Mouse (Mus musculus) heart, embryonic 10.5 days (tissue): ENCODE results near the gene Fam217b. TPM values are rescaled to one million over a fixed set of nuclear protein-coding genes. Genes with fewer than 3 reads are reported as not detected.
A peak's percentile ranks its signal among the peaks of the same experiment; 100 is the strongest.

Source experiments
- DNase-seq: peaks from one replicate; pipeline ENCODE4 v3.0.0-alpha.2; 2017; ENCODE audit warnings: low spot score
- H3K27ac ChIP-seq: fragments of 300-500 bp; sonication (generic); 2 replicates; pipeline ENCODE4 v1.5.1; 2016; ENCODE audit warnings: mild to moderate bottlenecking
- H3K27me3 ChIP-seq: fragments of 300-500 bp; sonication (generic); 2 replicates; pipeline ENCODE4 v1.6.1; 2016; ENCODE audit warnings: mild to moderate bottlenecking; ENCODE audit not compliant: poor library complexity, insufficient read depth, severe bottlenecking
- H3K36me3 ChIP-seq: fragments of 300-500 bp; sonication (generic); 2 replicates; pipeline ENCODE4 v1.6.1; 2016; ENCODE audit warnings: mild to moderate bottlenecking, moderate library complexity
- H3K4me1 ChIP-seq: fragments of 300-500 bp; sonication (generic); 2 replicates; pipeline ENCODE4 v1.6.1; 2016; ENCODE audit warnings: mild to moderate bottlenecking
- H3K4me3 ChIP-seq: fragments of 300-500 bp; sonication (generic); 2 replicates; pipeline ENCODE4 v1.5.1; 2016; ENCODE audit warnings: mild to moderate bottlenecking, moderate library complexity
- H3K9me3 ChIP-seq: fragments of 300-500 bp; sonication (generic); 2 replicates; pipeline ENCODE4 v1.6.1; 2016; ENCODE audit warnings: mild to moderate bottlenecking, moderate library complexity
- WGBS: fragments of 180-500 bp; shearing (Covaris S2); methylation state at CpG from one replicate; pipeline ENCODE4 v1.1.7; 2016; 5-methylcytosine and 5-hydroxymethylcytosine counted together
- polyA plus RNA-seq: library from polyadenylated mRNA; unstranded; fragments of >200 nt; fragmentation: Nextera tagmentation; extraction: Ambion mirVana; gene quantifications from 2 replicates; pipeline ENCODE4 v1.2.1, GENCODE M21; 2016

Fam217b gene
- 6.6 TPM in 2 replicates for polyA plus RNA-seq

DNA sequence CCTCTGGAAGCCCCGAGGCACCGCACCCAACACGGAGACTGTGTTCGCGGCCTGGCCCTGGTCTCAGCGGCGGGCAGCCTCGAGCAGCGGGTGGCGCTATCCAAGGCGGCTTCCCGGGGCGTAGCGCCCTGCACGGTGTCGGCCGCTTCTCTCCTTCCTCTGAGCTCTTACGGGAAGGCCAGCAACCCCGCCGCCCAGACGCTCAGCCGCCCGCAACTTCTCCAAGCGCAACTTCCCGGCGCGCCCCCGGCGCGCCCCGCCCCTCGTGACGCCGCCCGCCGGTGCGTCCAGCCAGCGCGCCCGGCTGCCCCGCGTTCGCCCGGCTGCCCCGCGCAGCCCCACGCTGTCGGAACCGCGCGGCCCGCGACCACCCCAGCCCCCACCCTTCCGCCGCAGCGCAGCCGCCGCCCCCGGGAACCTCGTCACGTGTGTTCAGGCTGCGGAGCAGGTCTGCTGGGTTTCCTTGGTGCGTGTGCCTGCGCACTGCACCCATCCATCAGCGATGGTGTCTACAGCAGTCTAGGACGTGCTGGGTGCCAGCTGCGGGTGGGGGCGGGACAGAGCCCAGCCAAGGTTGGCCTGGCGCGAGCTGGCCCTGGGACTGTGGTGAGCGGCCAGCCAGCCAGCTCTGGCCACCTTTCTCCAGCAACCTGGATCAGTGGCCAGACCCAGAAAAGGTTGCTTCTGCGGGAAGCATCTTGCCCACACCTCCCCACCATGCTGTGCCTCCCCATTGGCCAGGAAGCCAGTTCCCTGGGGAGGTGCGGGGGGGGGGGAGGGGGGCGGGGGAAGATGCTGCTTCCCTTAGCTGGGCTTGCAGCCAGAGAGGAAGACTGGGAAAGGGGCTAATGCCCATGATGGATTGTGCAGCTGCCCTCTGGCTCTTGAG, at the start of gene Fam217b, which contains the start of gene Ppp1r3d:
Gene Fam217b, plus strand, starts transcription at position 264 of the 889 bp plus-strand sequence.
Gene Ppp1r3d, minus strand, starts transcription at position 212 of the 889 bp plus-strand sequence.
- Histone ChIP-seq H3K4me3 (peak within 1 kb of the TSS; percentile 74), H3K36me3 (peaks cover 21% of the 10 kb centered on the region), H3K9me3 (no peaks in the 10 kb centered on the region), H3K4me1 (peaks cover 65% of the 10 kb centered on the region), H3K27me3 (0 out of 2 replicates have a peak, but pooled peaks cover 5% of the 10 kb centered on the region), H3K27ac (peak within 1 kb of the TSS; percentile 93)
- WGBS: under 1% methylated on average over 68 of the region's 74 CpGs
- peak; percentile 81 for DNase-seq

DNA sequence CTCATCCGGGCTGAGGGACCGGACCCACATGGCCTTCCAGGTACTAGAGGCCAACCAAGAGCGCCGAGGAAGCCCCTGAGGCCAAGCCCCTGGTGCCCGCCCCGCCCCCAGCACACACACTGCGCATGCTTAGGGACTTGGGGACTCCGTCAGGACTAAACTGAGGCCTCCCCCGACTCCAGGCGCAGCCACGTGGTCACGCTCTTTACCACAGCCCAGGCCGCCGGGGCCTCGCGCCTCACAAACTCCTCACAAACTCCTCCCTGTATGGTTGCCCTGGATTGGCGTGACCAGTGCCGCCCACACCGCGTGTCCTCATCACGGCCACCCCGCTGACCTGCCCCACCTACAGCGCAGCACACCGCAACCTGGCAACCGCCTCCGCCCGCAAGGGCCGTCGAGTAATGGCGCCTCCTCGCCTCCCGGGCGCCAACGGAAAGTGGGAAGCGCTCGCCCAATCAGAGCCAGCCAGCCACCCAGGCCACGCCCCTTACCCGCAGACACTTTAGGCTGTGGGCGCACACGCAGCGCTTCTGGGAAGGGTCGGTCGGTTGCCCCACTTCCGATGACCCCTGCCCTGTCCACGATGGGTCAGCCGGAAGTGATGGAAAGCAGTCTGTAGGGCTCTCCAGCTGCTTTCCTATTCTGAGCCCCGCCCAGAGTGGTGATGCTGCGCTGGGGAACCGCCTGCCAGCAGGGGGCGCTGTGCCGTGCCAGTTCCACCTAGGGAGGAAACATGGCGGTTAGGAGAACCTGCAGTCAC, 7.1 kb upstream of the Fam217b start, which contains the start of gene Sycp2:
Gene Sycp2, minus strand, starts transcription at position 633 of the 763 bp plus-strand sequence.
- Histone ChIP-seq H3K27me3 (no peaks in the 10 kb centered on the region), H3K4me3 (no peak within 1 kb of the TSS), H3K4me1 (peaks cover 20% of the 10 kb centered on the region), H3K27ac (no peak within 1 kb of the TSS), H3K36me3 (0 out of 2 replicates have a peak, but pooled peaks cover 2% of the 10 kb centered on the region), H3K9me3 (peaks cover 10% of the 10 kb centered on the region; the same call in 1 of the 2 replicates)
- WGBS: 74% methylated on average over 52 of the region's 52 CpGs
- peak; percentile 72 for DNase-seq

DNA sequence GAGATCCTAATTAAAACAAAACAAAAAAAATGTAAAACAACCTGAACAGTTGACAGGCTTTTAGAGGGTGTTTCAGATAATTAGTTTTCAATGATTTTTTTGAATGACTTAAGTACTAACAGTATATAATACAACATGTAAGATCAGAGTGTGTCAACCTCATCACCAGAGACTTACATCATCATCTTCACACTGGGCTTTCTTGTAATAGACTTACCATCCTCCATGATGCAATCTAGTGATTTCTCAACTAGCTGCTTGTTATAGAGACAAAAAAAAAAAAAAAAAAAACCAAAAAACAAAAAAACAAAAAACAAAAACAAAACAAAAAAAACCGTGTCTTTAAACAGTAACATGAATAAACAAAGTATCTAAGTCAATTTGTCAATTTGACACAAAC, 5.3 kb upstream of the Fam217b start:
- peaks cover 31% of the 10 kb centered on the region for H3K4me1 ChIP-seq
- H3K36me3 ChIP-seq: 0 out of 2 replicates have a peak, but pooled peaks cover 2% of the 10 kb centered on the region
- H3K9me3 ChIP-seq: peaks cover 10% of the 10 kb centered on the region; the same call in 1 of the 2 replicates
- no peak for DNase-seq
- 0 out of 2 replicates have a peak, but pooled peaks cover 5% of the 10 kb centered on the region for H3K27me3 ChIP-seq
- 50% methylated on average over 1 of the region's 1 CpGs for WGBS
- H3K27ac ChIP-seq: no peak overlapping the region
- no peak overlapping the region for H3K4me3 ChIP-seq

DNA sequence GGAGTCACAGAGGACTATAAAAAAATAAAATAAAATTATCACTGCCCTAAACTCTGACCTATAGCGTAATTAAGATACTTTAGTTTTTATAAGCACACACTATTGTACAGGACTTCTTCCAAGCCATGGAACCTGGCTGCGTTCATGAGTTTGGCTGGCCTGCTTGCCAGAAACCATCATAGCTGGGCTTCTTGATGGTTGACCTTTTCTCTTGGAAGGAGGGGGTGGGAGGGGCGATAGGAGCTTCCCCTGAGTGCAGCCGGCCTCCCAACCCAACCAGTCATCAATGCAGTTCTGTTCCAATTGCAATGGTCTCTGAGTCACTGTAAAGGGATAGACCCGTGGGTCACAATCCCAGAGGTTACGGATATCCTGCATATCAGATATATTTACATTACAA, 4.0 kb upstream of the Fam217b start:
- Histone ChIP-seq H3K4me1 (peaks cover 44% of the 10 kb centered on the region), H3K36me3 (0 out of 2 replicates have a peak, but pooled peaks cover 2% of the 10 kb centered on the region), H3K27ac (no peak overlapping the region), H3K9me3 (peaks cover 10% of the 10 kb centered on the region; the same call in 1 of the 2 replicates), H3K27me3 (0 out of 2 replicates have a peak, but pooled peaks cover 5% of the 10 kb centered on the region), H3K4me3 (no peak overlapping the region)
- no peak for DNase-seq
- WGBS: 80% methylated on average over 6 of the region's 6 CpGs

DNA sequence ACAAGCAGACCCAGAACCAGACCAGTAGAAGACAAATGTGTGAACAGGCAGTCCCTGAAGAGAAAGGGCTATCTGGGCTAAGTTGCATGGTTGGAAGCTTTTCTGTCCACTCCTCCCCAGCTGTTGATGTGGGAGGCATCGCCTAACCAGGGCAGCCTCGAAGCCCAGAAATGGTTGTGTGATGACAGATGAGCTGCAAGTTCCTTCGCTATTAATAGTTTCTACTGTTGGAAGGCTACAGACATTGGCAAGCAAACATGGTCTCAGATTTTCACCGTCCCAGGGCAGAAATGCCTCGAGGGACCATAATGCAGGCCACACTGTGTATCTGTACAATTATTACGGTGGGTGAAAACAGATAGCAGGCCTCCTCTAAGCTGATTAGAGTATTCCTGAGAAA, 1.7 kb upstream of the Fam217b start:
- Histone ChIP-seq H3K9me3 (peaks cover 1% of the 10 kb centered on the region; the same call in 1 of the 2 replicates), H3K27ac (peak overlapping the region; percentile 93), H3K4me3 (peak overlapping the region; percentile 74), H3K4me1 (peaks cover 66% of the 10 kb centered on the region), H3K36me3 (peaks cover 2% of the 10 kb centered on the region; the same call in 1 of the 2 replicates), H3K27me3 (0 out of 2 replicates have a peak, but pooled peaks cover 5% of the 10 kb centered on the region)
- DNase-seq: peak; percentile 83
- WGBS: 20% methylated on average over 6 of the region's 6 CpGs

DNA sequence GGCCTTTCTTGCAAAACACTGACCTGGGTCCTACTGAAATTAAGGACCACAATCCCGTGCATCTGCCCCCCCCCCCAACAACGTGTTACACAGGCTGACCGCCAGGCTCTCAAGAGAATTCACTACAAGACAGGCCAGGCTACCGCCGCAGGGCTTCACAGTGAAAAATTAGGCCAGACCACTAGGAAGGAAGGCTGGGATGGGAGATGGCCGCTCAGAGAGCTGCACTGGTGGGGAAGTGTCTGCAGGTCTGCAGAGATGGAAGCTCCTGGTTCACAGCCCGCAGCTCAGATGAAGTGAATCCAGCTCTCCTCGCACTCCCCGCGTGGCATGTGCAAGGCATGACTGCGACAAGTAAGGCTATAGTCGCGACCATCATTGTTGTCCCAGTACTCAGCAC, 1.2 kb upstream of the Fam217b start:
- DNase-seq: no peak
- Histone ChIP-seq H3K4me1 (peaks cover 66% of the 10 kb centered on the region), H3K27ac (peak overlapping the region; percentile 93), H3K9me3 (no peaks in the 10 kb centered on the region), H3K36me3 (peaks cover 7% of the 10 kb centered on the region), H3K27me3 (0 out of 2 replicates have a peak, but pooled peaks cover 5% of the 10 kb centered on the region), H3K4me3 (peak overlapping the region; percentile 74)
- WGBS: 37% methylated on average over 13 of the region's 13 CpGs

DNA sequence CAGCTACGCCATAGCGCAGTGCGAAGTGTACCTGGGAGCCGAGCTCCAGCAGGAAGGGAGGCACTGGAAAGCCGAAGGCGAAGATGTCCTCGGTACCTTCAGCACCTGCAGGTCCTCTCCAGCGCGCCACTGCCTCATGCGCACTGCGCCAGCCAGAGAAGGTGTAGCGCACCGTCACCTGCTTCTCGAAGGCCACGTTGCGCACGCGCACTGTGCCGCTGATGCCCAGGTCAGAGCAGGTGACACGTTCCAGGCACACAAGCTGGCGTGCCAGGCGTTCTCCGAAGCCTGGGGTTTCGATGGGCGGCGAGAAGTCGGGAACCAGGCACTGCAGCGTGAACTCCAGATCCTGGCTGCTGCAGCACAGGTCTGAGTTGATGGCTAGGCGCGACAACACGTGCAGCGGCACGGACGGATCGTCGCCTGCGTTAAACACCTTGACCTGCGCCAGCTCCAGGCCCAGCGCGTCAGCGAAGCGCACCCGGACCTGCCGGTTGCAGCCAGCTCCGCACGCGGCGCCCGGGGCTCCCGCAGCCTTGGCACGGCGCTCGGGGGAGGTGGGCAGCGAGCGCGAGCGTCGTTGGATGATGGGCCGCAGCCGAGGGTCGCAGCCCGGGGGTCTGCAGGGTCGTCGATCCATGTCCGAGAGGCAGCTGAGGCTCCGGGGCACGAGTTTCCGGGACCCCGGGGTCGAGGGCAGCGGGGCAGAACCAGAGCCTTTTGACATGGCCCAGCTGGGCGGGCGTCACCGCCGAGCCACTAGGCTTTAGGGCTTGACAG, 653 bp upstream of the Fam217b start:
- peak overlapping the region; percentile 74 for H3K4me3 ChIP-seq
- peak overlapping the region; percentile 93 for H3K27ac ChIP-seq
- no peaks in the 10 kb centered on the region for H3K9me3 ChIP-seq
- H3K27me3 ChIP-seq: 0 out of 2 replicates have a peak, but pooled peaks cover 5% of the 10 kb centered on the region
- H3K4me1 ChIP-seq: peaks cover 66% of the 10 kb centered on the region
- peaks cover 12% of the 10 kb centered on the region for H3K36me3 ChIP-seq
- no peak for DNase-seq
- 8% methylated on average over 75 of the region's 75 CpGs for WGBS

DNA sequence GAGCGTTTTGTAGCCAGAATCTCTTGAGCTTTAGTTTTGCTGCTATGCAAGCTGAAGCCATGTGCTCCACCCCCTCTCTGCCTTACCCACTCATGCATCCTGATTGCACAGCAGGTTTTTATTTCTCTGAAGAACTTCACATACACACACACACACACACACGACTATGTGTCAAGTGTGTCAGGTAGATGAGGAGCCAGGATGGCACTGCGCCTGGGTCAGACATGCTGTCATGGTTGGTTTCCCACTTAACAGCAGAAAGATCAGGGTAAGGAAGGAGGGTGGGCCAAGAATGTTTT, 775 bp downstream of the Fam217b start:
- peak overlapping the region; percentile 74 for H3K4me3 ChIP-seq
- peak overlapping the region; percentile 93 for H3K27ac ChIP-seq
- no peak for DNase-seq
- 35% methylated on average over 3 of the region's 3 CpGs for WGBS
- H3K9me3 ChIP-seq: no peaks in the 10 kb centered on the region
- H3K4me1 ChIP-seq: peaks cover 64% of the 10 kb centered on the region
- H3K36me3 ChIP-seq: peaks cover 22% of the 10 kb centered on the region
- 0 out of 2 replicates have a peak, but pooled peaks cover 5% of the 10 kb centered on the region for H3K27me3 ChIP-seq

DNA sequence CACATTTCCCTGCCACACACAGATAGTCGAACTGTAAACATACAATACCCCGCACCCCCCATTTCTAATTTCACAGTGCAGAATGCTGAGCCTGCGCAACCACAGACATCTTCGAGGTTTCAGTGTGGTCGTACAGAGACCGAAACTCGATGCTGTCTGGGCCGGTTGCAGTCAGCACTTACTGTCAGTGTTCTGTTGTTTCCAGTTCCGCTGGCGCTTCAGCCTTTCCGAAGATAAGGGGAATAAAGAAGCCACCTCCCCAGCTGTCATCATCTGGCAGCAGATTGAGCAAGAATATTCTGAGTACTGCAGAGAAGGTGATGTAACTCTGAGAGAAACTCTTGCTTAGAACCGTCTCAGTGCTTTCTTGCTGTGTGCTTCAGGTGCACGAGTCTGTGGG, 2.1 kb downstream of the Fam217b start:
- H3K4me1 ChIP-seq: peaks cover 67% of the 10 kb centered on the region
- peak overlapping the region; percentile 52; the same call in 1 of the 2 replicates for H3K27ac ChIP-seq
- no peak for DNase-seq
- 0 out of 2 replicates have a peak, but pooled peaks cover 5% of the 10 kb centered on the region for H3K27me3 ChIP-seq
- WGBS: 30% methylated on average over 13 of the region's 13 CpGs
- H3K36me3 ChIP-seq: peaks cover 27% of the 10 kb centered on the region
- H3K9me3 ChIP-seq: no peaks in the 10 kb centered on the region
- no peak overlapping the region; the same call in 1 of the 2 replicates for H3K4me3 ChIP-seq

DNA sequence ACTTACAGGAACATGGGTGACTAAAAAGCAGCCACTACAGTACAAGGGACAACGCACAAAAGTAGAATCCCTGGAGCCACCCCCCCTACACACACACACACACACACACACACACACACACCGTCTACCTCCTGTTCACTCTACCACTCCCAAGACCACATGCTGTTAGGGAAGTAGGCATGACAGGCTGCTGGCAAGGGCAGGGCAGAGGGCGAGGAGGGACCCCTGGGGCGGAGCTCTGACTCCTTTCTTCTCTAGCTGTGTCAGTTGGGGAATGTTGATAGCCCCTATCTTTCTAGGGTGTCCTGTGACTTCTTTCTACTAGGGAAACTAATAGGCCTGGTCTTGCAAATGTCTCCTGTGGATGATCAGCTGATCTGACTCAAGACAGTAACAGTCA, 2.6 kb downstream of the Fam217b start:
- Histone ChIP-seq H3K4me1 (peaks cover 67% of the 10 kb centered on the region), H3K9me3 (no peaks in the 10 kb centered on the region), H3K27me3 (0 out of 2 replicates have a peak, but pooled peaks cover 5% of the 10 kb centered on the region), H3K27ac (peak overlapping the region; percentile 52), H3K4me3 (no peak overlapping the region), H3K36me3 (peaks cover 27% of the 10 kb centered on the region)
- no peak for DNase-seq
- WGBS: 38% methylated on average over 4 of the region's 4 CpGs

DNA sequence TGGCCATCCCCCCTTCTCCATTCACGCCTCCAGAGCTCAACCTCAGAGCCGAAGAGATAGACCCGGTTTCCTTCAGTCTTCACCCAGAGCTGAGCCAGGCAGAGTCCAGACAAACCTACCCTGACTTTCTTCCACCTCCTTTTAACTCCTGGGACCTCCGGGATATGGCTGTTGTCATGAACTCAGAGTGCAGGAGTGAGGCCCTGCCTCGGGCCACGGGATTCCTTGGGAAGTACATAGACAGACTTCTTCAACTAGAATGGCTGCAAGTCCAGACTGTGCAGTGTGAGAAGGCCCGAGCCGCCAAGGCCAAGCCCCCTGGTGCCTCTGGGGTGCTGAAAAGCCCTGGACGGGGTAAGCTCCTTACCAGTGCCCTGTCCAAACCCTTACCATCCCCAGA, 6.3 kb downstream of the Fam217b start:
- no peak for DNase-seq
- Histone ChIP-seq H3K9me3 (no peaks in the 10 kb centered on the region), H3K4me3 (no peak overlapping the region), H3K36me3 (peaks cover 32% of the 10 kb centered on the region), H3K4me1 (peaks cover 58% of the 10 kb centered on the region), H3K27ac (peak overlapping the region; percentile 84), H3K27me3 (no peaks in the 10 kb centered on the region)
- 53% methylated on average over 9 of the region's 9 CpGs for WGBS

DNA sequence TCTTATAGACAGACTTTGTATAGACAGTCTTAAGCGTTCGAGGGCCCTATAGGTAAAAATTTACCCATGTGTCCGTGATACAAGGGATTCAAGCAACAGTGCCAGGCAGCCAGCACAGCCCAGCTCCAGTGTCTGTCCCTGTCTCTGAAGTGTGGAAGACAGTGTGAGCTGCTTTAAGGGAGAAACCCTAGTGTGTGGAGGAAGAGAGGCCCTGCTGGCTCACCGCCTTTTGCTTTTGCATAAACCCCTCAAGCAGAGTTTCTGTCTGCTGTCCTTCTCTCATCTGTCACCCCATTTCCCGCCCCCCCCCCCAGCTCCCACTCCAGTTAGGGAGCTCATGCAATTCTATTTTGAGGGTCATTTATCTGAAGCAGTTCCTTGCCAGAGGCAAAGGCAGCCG, 7.3 kb downstream of the Fam217b start:
- no peak for DNase-seq
- H3K27ac ChIP-seq: peak overlapping the region; percentile 84
- H3K4me3 ChIP-seq: peak overlapping the region; percentile 22; the same call in 1 of the 2 replicates
- H3K4me1 ChIP-seq: peaks cover 48% of the 10 kb centered on the region
- H3K9me3 ChIP-seq: no peaks in the 10 kb centered on the region
- WGBS: 25% methylated on average over 6 of the region's 6 CpGs
- peaks cover 32% of the 10 kb centered on the region for H3K36me3 ChIP-seq
- H3K27me3 ChIP-seq: no peaks in the 10 kb centered on the region
